Mouse (Mus musculus) heart, postnatal 0 days (tissue): ENCODE results near the gene Uqcc2. TPM values are rescaled to one million over a fixed set of nuclear protein-coding genes. Genes with fewer than 3 reads are reported as not detected.

Experiments
- ATAC-seq: fragments of 200-750 bp; cut with Nextera tagmentation; 2 replicates; pipeline ENCODE4 v1.8.0; 2017; ENCODE audit warnings: low read depth, moderate number of reproducible peaks, moderate library complexity; ENCODE audit not compliant: insufficient read depth
- DNase-seq: peaks from one replicate; pipeline ENCODE4 v3.0.0-alpha.2; 2016; ENCODE audit warnings: low spot score
- H3K27ac ChIP-seq: fragments of 300-500 bp; sonication (generic); 2 replicates; pipeline ENCODE4 v1.5.1; 2014; ENCODE audit warnings: low read depth, mild to moderate bottlenecking
- H3K27me3 ChIP-seq: fragments of 300-500 bp; sonication (generic); 2 replicates; pipeline ENCODE4 v1.6.1; 2014; ENCODE audit warnings: low read length, mixed read lengths; ENCODE audit not compliant: control insufficient read depth, insufficient read depth
- H3K36me3 ChIP-seq: fragments of 300-500 bp; sonication (generic); replicated peaks from 2 replicates; pipeline ENCODE4 v1.6.1; 2014; ENCODE audit warnings: low read length, mixed read lengths; ENCODE audit not compliant: control insufficient read depth, insufficient read depth
- H3K4me1 ChIP-seq: fragments of 300-500 bp; sonication (generic); 2 replicates; pipeline ENCODE4 v1.6.1; 2014; ENCODE audit warnings: antibody characterized with exemption; ENCODE audit not compliant: control insufficient read depth, insufficient read depth
- H3K4me2 ChIP-seq: fragments of 300-500 bp; sonication (generic); 2 replicates; pipeline ENCODE4 v1.6.1; 2014; ENCODE audit warnings: low read depth, mild to moderate bottlenecking, low read length, moderate library complexity
- H3K4me3 ChIP-seq: fragments of 300-500 bp; sonication (generic); 2 replicates; pipeline ENCODE4 v1.5.1; 2014; ENCODE audit warnings: low read depth, low read length
- H3K9ac ChIP-seq: fragments of 300-500 bp; sonication (generic); replicated peaks from 2 replicates; pipeline ENCODE4 v1.6.1; 2014; ENCODE audit warnings: low read depth, low read length, mixed read lengths
- H3K9me3 ChIP-seq: fragments of 300-500 bp; sonication (generic); replicated peaks from 2 replicates; pipeline ENCODE4 v1.6.1; 2016; ENCODE audit warnings: low read length; ENCODE audit not compliant: control insufficient read depth
- CTCF ChIP-seq: IDR thresholded peaks from 2 replicates; pipeline ENCODE4 v1.5.1; 2016; ENCODE audit warnings: antibody characterized with exemption, control low read depth, low read depth
- EP300 ChIP-seq: IDR thresholded peaks from 2 replicates; pipeline ENCODE4 v1.6.1; 2016; ENCODE audit warnings: antibody characterized with exemption, low read depth
- WGBS: fragments of 180-500 bp; shearing (Covaris S2); extraction: QIAGEN DNeasy Blood & Tissue Kit; methylation state at CpG from one replicate; pipeline ENCODE4 v1.1.7; 2014; 5-methylcytosine and 5-hydroxymethylcytosine counted together
- polyA plus RNA-seq: library from polyadenylated mRNA; unstranded; fragments of >200 nt; fragmentation: Nextera tagmentation; extraction: Ambion mirVana; gene quantifications from 2 replicates; pipeline ENCODE4 v1.2.1, GENCODE M21; 2015
- total RNA-seq: library from RNA; depleted of rRNA; stranded (reverse); fragments of >200 nt; gene quantifications from 2 replicates; pipeline ENCODE4 v1.2.3, GENCODE M21; 2014; ENCODE audit warnings: low replicate concordance

Gene Uqcc2
- total and polyA plus RNA-seq, 2 experiments from 2014 or later, result 397 to 419 TPM

GRCm38 (mm10) chr17:27146323-27146923, 12.7 kb upstream of the Uqcc2 start:
- WGBS, result 7% methylated on average over 8 of the region's 8 CpGs
- Histone ChIP-seq H3K9me3 (no peaks in the 10 kb centered on the region), H3K4me1 (peaks cover 11% of the 10 kb centered on the region; the same call in 1 of the 2 replicates), H3K4me2 (no peak overlapping the region), H3K9ac (no peak overlapping the region), H3K36me3 (no peaks in the 10 kb centered on the region), H3K27me3 (peaks cover 6% of the 10 kb centered on the region; the same call in 1 of the 2 replicates), H3K27ac (no peak overlapping the region), H3K4me3 (no peak overlapping the region)
- ATAC-seq, result no peak
- no peak for TF ChIP-seq EP300
- TF ChIP-seq CTCF, result no peak
- DNase-seq, result no peak

- Histone ChIP-seq H3K4me1 (peaks cover 3% of the 10 kb centered on the region; the same call in 1 of the 2 replicates), H3K27ac (no peak overlapping the region), H3K4me2 (no peak overlapping the region), H3K27me3 (peaks cover 8% of the 10 kb centered on the region; the same call in 1 of the 2 replicates), H3K4me3 (no peak overlapping the region), H3K9ac (no peak overlapping the region), H3K36me3 (no peaks in the 10 kb centered on the region), H3K9me3 (no peaks in the 10 kb centered on the region)
- no peak for ATAC-seq
- 72% methylated on average over 4 of the region's 4 CpGs for WGBS
- TF ChIP-seq CTCF (no peak), EP300 (no peak)
- DNase-seq, result no peak
Observed at GRCm38 (mm10) chr17:27144152-27144551, 10.4 kb upstream of the Uqcc2 start.

- TF ChIP-seq CTCF (no peak), EP300 (no peak)
- H3K27ac ChIP-seq, result no peak overlapping the region
- H3K9me3 ChIP-seq, result no peaks in the 10 kb centered on the region
- peaks cover 3% of the 10 kb centered on the region; the same call in 1 of the 2 replicates for H3K4me1 ChIP-seq
- 37% methylated on average over 10 of the region's 10 CpGs for WGBS
- H3K4me3 ChIP-seq, result no peak overlapping the region
- DNase-seq (no peak), ATAC-seq (0 out of 2 replicates have a peak, but pooled peaks have one; percentile 32)
- peaks cover 8% of the 10 kb centered on the region; the same call in 1 of the 2 replicates for H3K27me3 ChIP-seq
- no peaks in the 10 kb centered on the region for H3K36me3 ChIP-seq
- no peak overlapping the region; the same call in 1 of the 2 replicates for H3K9ac ChIP-seq
- no peak overlapping the region for H3K4me2 ChIP-seq
Observed at GRCm38 (mm10) chr17:27141971-27142450, 8.3 kb upstream of the Uqcc2 start.

GRCm38 (mm10) chr17:27140262-27140661, 6.5 kb upstream of the Uqcc2 start:
- Histone ChIP-seq H3K4me3 (no peak overlapping the region), H3K9me3 (no peaks in the 10 kb centered on the region), H3K9ac (no peak overlapping the region), H3K36me3 (no peaks in the 10 kb centered on the region), H3K27ac (no peak overlapping the region), H3K27me3 (0 out of 2 replicates have a peak, but pooled peaks cover 5% of the 10 kb centered on the region), H3K4me1 (peaks cover 3% of the 10 kb centered on the region; the same call in 1 of the 2 replicates), H3K4me2 (no peak overlapping the region)
- ATAC-seq, result no peak
- 51% methylated on average over 9 of the region's 9 CpGs for WGBS
- TF ChIP-seq EP300 (no peak), CTCF (no peak)
- DNase-seq, result no peak

GRCm38 (mm10) chr17:27139304-27139703, 5.6 kb upstream of the Uqcc2 start:
- 0 out of 2 replicates have a peak, but pooled peaks cover 2% of the 10 kb centered on the region for H3K27me3 ChIP-seq
- TF ChIP-seq EP300, result no peak
- no peak for TF ChIP-seq CTCF
- DNase-seq (no peak), ATAC-seq (no peak)
- H3K9ac ChIP-seq, result no peak overlapping the region
- H3K27ac ChIP-seq, result no peak overlapping the region
- no peak overlapping the region for H3K4me3 ChIP-seq
- H3K9me3 ChIP-seq, result no peaks in the 10 kb centered on the region
- peaks cover 3% of the 10 kb centered on the region; the same call in 1 of the 2 replicates for H3K4me1 ChIP-seq
- no peak overlapping the region for H3K4me2 ChIP-seq
- 63% methylated on average over 7 of the region's 7 CpGs for WGBS
- H3K36me3 ChIP-seq, result no peaks in the 10 kb centered on the region
